Mouse (Mus musculus) fat pad, adult 2 months (tissue): ENCODE data around the gene Arhgef6.

Experiments
- DNase-seq: peaks from one replicate; pipeline ENCODE4 v3.0.0-alpha.2; 2011; ENCODE audit warnings: low read depth, low spot score; ENCODE audit errors: extremely low read depth

Gene Arhgef6

DNA sequence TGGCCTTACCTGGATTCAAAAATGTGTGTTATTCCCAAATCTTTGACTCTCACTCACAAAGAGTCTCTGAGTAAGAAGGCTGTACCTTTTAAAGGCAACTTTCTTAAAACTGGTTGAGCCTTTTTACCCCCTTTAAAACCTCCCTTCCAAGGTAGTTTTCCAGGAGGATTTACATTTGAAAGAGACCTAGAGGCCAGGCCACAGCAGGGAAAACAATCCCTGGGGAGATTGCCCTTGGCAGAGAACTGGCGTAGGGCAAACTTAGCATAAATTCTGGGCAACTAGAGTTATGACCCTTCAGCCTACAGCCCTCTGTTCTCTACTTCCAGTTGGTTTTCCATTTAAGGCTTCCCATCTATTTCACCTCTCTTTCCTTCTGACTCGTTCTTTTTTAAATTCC is 140.5 kb downstream of the Arhgef6 start:
- no peak for DNase-seq

GRCm38 (mm10) chrX:57196319-57196718 is 142.2 kb downstream of the Arhgef6 start:
- no peak for DNase-seq

- no peak for DNase-seq
Observed at GRCm38 (mm10) chrX:57189335-57189734, 149.2 kb downstream of the Arhgef6 start.

DNA sequence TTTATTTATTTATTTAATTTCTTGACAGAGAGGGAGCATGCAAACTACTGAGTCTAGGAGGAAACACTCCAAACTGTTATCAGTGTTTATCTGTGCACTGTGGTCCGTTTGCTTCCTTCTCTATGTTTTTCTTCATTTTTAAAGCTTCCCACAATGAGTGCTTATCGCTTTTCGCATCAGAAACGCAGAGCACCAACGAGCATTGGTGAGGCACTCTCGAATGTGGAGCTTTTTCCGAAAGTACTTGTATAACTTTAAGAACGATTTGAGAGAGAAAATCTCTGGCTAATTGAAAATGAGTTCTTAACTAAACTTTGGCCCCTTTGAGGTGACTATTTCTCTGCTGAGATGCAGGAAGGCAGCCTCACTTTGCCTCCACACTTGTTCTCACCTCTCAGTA is 151.2 kb downstream of the Arhgef6 start:
- DNase-seq: no peak

- DNase-seq: no peak
Observed at GRCm38 (mm10) chrX:57183359-57183758, 155.2 kb downstream of the Arhgef6 start.

- no peak for DNase-seq
Observed at GRCm38 (mm10) chrX:57182470-57182869, 156.1 kb downstream of the Arhgef6 start.
